Mouse (Mus musculus): ENCODE measurements around the gene Tcl1b4.

Gene Tcl1b4

GRCm38 (mm10) chr12:105248763-105249233, 47.0 kb downstream of the Tcl1b4 start:
- DNase-seq (ENCODE audit: low spot score) = no peak

DNA sequence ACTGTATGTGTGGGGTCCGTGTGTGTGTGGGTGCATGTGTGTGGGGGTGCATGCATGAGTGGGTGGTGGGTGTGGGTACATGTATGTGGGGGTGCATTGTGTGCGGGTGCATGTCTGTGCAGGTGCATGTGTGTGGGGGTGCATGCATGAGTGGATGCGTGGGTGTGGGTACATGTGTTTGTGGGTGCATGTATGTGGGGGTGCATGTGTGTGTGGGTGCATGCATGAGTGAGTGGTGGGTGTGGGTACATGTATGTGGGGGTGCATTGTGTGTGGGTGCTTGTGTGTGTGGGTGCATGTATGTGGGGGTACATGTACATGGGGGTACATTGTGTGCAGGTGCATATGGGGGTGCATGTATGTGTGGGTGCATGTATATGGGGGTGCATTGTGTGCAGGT, 52.0 kb downstream of the Tcl1b4 start:
- DNase-seq (ENCODE audit: low spot score) = no peak

Measured in T-cell, adult 2 months (primary cell).